In genomic region chr2:168117967-168118366, GRCm38 (mm10) we compare ENCODE assay signal across 9 mouse cellular contexts. TPM values are rescaled to one million over a fixed set of nuclear protein-coding genes. Genes with fewer than 3 reads are reported as not detected.
DNase-seq lines count a peak whose midpoint lies in the region; ATAC-seq and TF ChIP-seq lines count a peak whose summit lies in the region.
"Had no signal": no experiment of that assay in that cellular context is flagged by ENCODE, and none has a peak within 500 bp of the region (broad histone marks: within the 10 kb centered on the region; RNA-seq: fewer than 3 reads in every experiment).

No protein-coding gene starts in this region.

- H3K27me3 ChIP-seq in kidney, postnatal 0 days (ENCODE audit: insufficient read depth, low read length): no peaks in the 10 kb centered on the region
- peaks cover 2% of the 10 kb centered on the region; the same call in 1 of the 2 replicates for H3K27me3 ChIP-seq in forebrain, embryonic 11.5 days (ENCODE audit: control insufficient read depth, insufficient read depth, low read length)
- peaks cover 19% of the 10 kb centered on the region for H3K27me3 ChIP-seq in liver, embryonic 13.5 days

- TF ChIP-seq CTCF in kidney, postnatal 0 days (IDR thresholded peaks at IDR 0.05; ENCODE audit: low read depth): no peak

- peaks cover 8% of the 10 kb centered on the region; the same call in 1 of the 2 replicates for H3K4me1 ChIP-seq in kidney, postnatal 0 days (replicated peaks; ENCODE audit: insufficient read depth, low read length)
- peaks cover 8% of the 10 kb centered on the region for H3K4me1 ChIP-seq in forebrain, embryonic 11.5 days (replicated peaks; ENCODE audit: control insufficient read depth, insufficient read depth, low read length)
- peaks cover 27% of the 10 kb centered on the region for H3K4me1 ChIP-seq in liver, embryonic 13.5 days (replicated peaks)

- no peaks in the 10 kb centered on the region for H3K9me3 ChIP-seq in kidney, postnatal 0 days (replicated peaks; ENCODE audit: low read length)
- no peaks in the 10 kb centered on the region for H3K9me3 ChIP-seq in forebrain, embryonic 11.5 days (ENCODE audit: control insufficient read depth, low read length)
- 0 out of 2 replicates have a peak, but pooled peaks cover 2% of the 10 kb centered on the region for H3K9me3 ChIP-seq in liver, embryonic 13.5 days (replicated peaks)

- ATAC-seq in kidney, postnatal 0 days (replicated peaks; ENCODE audit: low FRiP score, low read depth): no peak
- ATAC-seq in forebrain, embryonic 11.5 days (replicated peaks; ENCODE audit: low FRiP score): no peak
- ATAC-seq in liver, embryonic 13.5 days (ENCODE audit: low read depth): no peak
- no peak for ATAC-seq in erythroblast, adult 5-6 weeks (replicated peaks; ENCODE audit: low FRiP score, poor library complexity, severe bottlenecking)

- peak overlapping the region; percentile 67 for H3K4me2 ChIP-seq in kidney, postnatal 0 days (ENCODE audit: low read length)
- no peak overlapping the region for H3K4me2 ChIP-seq in forebrain, embryonic 11.5 days (ENCODE audit: low read depth, low read length, severe bottlenecking)
- peak overlapping the region; percentile 83 for H3K4me2 ChIP-seq in liver, embryonic 13.5 days

- H3K9ac ChIP-seq in kidney, postnatal 0 days (ENCODE audit: low read depth, low read length): peak overlapping the region; percentile 54; the same call in 1 of the 2 replicates
- no peak overlapping the region for H3K9ac ChIP-seq in forebrain, embryonic 11.5 days (ENCODE audit: low read length)
- H3K9ac ChIP-seq in liver, embryonic 13.5 days: no peak overlapping the region

- no peak overlapping the region for H3K27ac ChIP-seq in kidney, postnatal 0 days
- H3K27ac ChIP-seq in forebrain, embryonic 11.5 days (ENCODE audit: low read depth, low read length): no peak overlapping the region
- no peak overlapping the region for H3K27ac ChIP-seq in liver, embryonic 13.5 days
- H3K27ac ChIP-seq: gastrocnemius, adult 2 months had no signal

- no peak for DNase-seq in kidney, postnatal 0 days (ENCODE audit: low spot score)
- DNase-seq in kidney, adult 11 months: no peak
- peak; percentile 43 for DNase-seq in brain, adult 2 months (ENCODE audit: low read depth, low spot score)
- no peak for DNase-seq in forebrain, embryonic 11.5 days (ENCODE audit: low spot score)
- DNase-seq in liver, embryonic 13.5 days: no peak
- no peak for DNase-seq in layer of hippocampus, adult 9-10 months (ENCODE audit: low spot score)
- DNase-seq in c-Kit-positive CD71-positive TER-119-positive erythroid progenitor cells, embryonic 14.5 days (ENCODE audit: low spot score): no peak
- DNase-seq: gastrocnemius, adult 2 months had no signal

- no peaks in the 10 kb centered on the region for H3K36me3 ChIP-seq in kidney, postnatal 0 days (ENCODE audit: insufficient read depth, low read length)
- H3K36me3 ChIP-seq in forebrain, embryonic 11.5 days (ENCODE audit: control insufficient read depth, insufficient read depth, low read length): no peaks in the 10 kb centered on the region; the same call in 1 of the 2 replicates
- peaks cover 3% of the 10 kb centered on the region; the same call in 1 of the 2 replicates for H3K36me3 ChIP-seq in liver, embryonic 13.5 days

- 55% methylated on average over 16 of the region's 16 CpGs for WGBS in kidney, postnatal 0 days
- 50% methylated on average over 16 of the region's 16 CpGs for WGBS in forebrain, embryonic 11.5 days
- 46% methylated on average over 16 of the region's 16 CpGs for WGBS in liver, embryonic 13.5 days (ENCODE audit: insufficient replicate concordance)

- H3K4me3 ChIP-seq in kidney, postnatal 0 days (replicated peaks; ENCODE audit: low read depth, low read length): no peak overlapping the region
- H3K4me3 ChIP-seq in forebrain, embryonic 11.5 days (ENCODE audit: low read depth, low read length): 0 out of 2 replicates have a peak overlapping the region, but pooled peaks have one; percentile 41
- H3K4me3 ChIP-seq in liver, embryonic 13.5 days (replicated peaks): 0 out of 2 replicates have a peak overlapping the region, but pooled peaks have one; percentile 58

RNA-seq across cellular contexts. Expression of gene Pard6b, which starts 37.2 kb away (rescaled TPM):
- polyA plus RNA-seq in kidney, postnatal 0 days (2015; fragmentation: Nextera tagmentation; extraction: Ambion mirVana): 28.6 and 29.6 TPM in 2 replicates
- polyA plus RNA-seq in forebrain, embryonic 11.5 days (2014; fragmentation: Nextera tagmentation; extraction: Ambion mirVana): 12.4 and 13.7 TPM in 2 replicates
- 2.2 and 2.9 TPM in 2 replicates for polyA plus RNA-seq in liver, embryonic 13.5 days (2015; fragmentation: Nextera tagmentation; extraction: Ambion mirVana)
- not detected in 2 replicates for total RNA-seq in erythroblast, adult 5-6 weeks (2015; ENCODE audit: low replicate concordance)
- not detected in 2 replicates for total RNA-seq in erythroblast, adult 5-6 weeks (2017; ENCODE audit: low replicate concordance)
